Mouse (Mus musculus): ENCODE results near the gene Pitpnc1.

DNA sequence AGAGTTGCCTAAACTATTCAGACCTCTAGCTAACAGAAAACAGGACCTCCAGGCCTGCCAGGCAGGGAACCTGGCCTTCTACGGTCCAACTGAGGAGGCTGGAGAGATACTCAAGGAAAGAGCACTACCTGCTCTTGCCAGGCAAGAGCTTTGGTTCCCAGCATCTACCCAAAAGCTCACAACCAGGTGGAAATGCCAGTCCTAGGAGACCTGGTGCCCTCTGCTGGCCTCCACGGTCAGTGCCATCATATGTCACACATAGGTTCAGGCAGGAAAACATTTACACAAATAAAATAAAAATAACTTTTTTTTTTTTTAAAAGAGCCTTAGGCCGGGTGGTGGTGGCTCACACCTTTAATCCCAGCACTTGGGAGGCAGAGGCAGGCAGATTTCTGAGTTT, 8.0 kb downstream of the Pitpnc1 start:
- TF ChIP-seq MAX (IDR thresholded peaks at IDR 0.05) (no peak), CTCF (IDR thresholded peaks at IDR 0.05; ENCODE audit: control insufficient read depth, insufficient read depth, insufficient read length) (no peak), CEBPB (IDR thresholded peaks at IDR 0.05; ENCODE audit: low read depth) (no peak), MYOG (IDR thresholded peaks at IDR 0.05; ENCODE audit: control insufficient read depth, extremely low read depth, insufficient read length) (no peak), MYOD1 (IDR thresholded peaks at IDR 0.05; ENCODE audit: control insufficient read depth, insufficient read length, low read depth) (no peak), USF1 (IDR thresholded peaks at IDR 0.05; ENCODE audit: low read depth) (no peak)

Measured in C2C12 (cell line).